Mouse (Mus musculus) cerebellum, adult 18-20 months (tissue): ENCODE results near the gene Gfpt2.
"Not testable (repeated sequence)": the region's sequence is repeated elsewhere in the genome, so short reads cannot be mapped to it uniquely, and the experiment has no call there.

Experiments used
- DNase-seq, 2 experiments: peaks; one replicate each; pipeline ENCODE4 v3.0.0; 2021

The Gfpt2 gene

GRCm38 (mm10) chr11:49793619-49794341 is at the start of gene Gfpt2:
Gfpt2 (plus strand) TSS chr11:49794178.
- DNase-seq, result peak; percentile 33 to 36

GRCm38 (mm10) chr11:49744981-49745380 is 49.0 kb upstream of the Gfpt2 start:
- no peak for DNase-seq

GRCm38 (mm10) chr11:49745839-49746238 is 48.1 kb upstream of the Gfpt2 start:
- DNase-seq, result no peak

GRCm38 (mm10) chr11:49746756-49747155 is 47.2 kb upstream of the Gfpt2 start:
- no peak for DNase-seq

- DNase-seq, result no peak
Observed at GRCm38 (mm10) chr11:49754958-49755665, 38.9 kb upstream of the Gfpt2 start.

GRCm38 (mm10) chr11:49758096-49758495 is 35.9 kb upstream of the Gfpt2 start:
- DNase-seq, result no peak

- DNase-seq, result no peak
Observed at GRCm38 (mm10) chr11:49761130-49761529, 32.8 kb upstream of the Gfpt2 start.

GRCm38 (mm10) chr11:49763555-49763954 is 30.4 kb upstream of the Gfpt2 start:
- DNase-seq, result no peak

GRCm38 (mm10) chr11:49764023-49764422 is 30.0 kb upstream of the Gfpt2 start:
- DNase-seq, result no peak

- DNase-seq, result peak in 1 of 2 experiments; percentile 2
Observed at GRCm38 (mm10) chr11:49764639-49765299, 29.2 kb upstream of the Gfpt2 start.

GRCm38 (mm10) chr11:49765377-49766136 is 28.4 kb upstream of the Gfpt2 start:
- no peak for DNase-seq

GRCm38 (mm10) chr11:49766137-49766411 is 27.9 kb upstream of the Gfpt2 start:
- DNase-seq, result no peak

GRCm38 (mm10) chr11:49767497-49767896 is 26.5 kb upstream of the Gfpt2 start:
- DNase-seq, result not testable (repeated sequence)

- DNase-seq, result no peak
Observed at GRCm38 (mm10) chr11:49768781-49769180, 25.2 kb upstream of the Gfpt2 start.

- no peak for DNase-seq
Observed at GRCm38 (mm10) chr11:49770676-49771550, 23.1 kb upstream of the Gfpt2 start.

GRCm38 (mm10) chr11:49772251-49772650 is 21.7 kb upstream of the Gfpt2 start:
- DNase-seq, result no peak

GRCm38 (mm10) chr11:49774894-49775293 is 19.1 kb upstream of the Gfpt2 start:
- DNase-seq, result no peak

GRCm38 (mm10) chr11:49778844-49779243 is 15.1 kb upstream of the Gfpt2 start:
- DNase-seq, result peak; percentile 31 to 33

GRCm38 (mm10) chr11:49780161-49780817 is 13.7 kb upstream of the Gfpt2 start:
- no peak for DNase-seq

GRCm38 (mm10) chr11:49781833-49782399 is 12.1 kb upstream of the Gfpt2 start:
- no peak for DNase-seq

- no peak for DNase-seq
Observed at GRCm38 (mm10) chr11:49793131-49793530, 847 bp upstream of the Gfpt2 start.
